Mouse (Mus musculus) midbrain, embryonic 11.5 days (tissue): ENCODE data around the gene Itga6. TPM values are rescaled to one million over a fixed set of nuclear protein-coding genes. Genes with fewer than 3 reads are reported as not detected.

Experiments
- ATAC-seq: fragments of 200-750 bp; cut with Nextera tagmentation; 2 replicates; pipeline ENCODE4 v1.8.0; 2017; ENCODE audit warnings: moderate TSS enrichment, moderate library complexity; ENCODE audit not compliant: low FRiP score
- DNase-seq: peaks from one replicate; pipeline ENCODE4 v3.0.0; 2015; ENCODE audit warnings: low spot score; ENCODE audit errors: missing footprints
- H3K27ac ChIP-seq: fragments of 300-500 bp; sonication (generic); 2 replicates; pipeline ENCODE4 v1.5.1; 2014; ENCODE audit warnings: low read depth, low read length
- H3K27me3 ChIP-seq: fragments of 300-500 bp; sonication (generic); 2 replicates; pipeline ENCODE4 v1.6.1; 2014; ENCODE audit warnings: mild to moderate bottlenecking, low read length, moderate library complexity, mixed read lengths; ENCODE audit not compliant: control insufficient read depth, insufficient read depth
- H3K36me3 ChIP-seq: fragments of 300-500 bp; sonication (generic); 2 replicates; pipeline ENCODE4 v1.6.1; 2014; ENCODE audit warnings: mild to moderate bottlenecking, low read length, moderate library complexity, mixed read lengths; ENCODE audit not compliant: control insufficient read depth, insufficient read depth
- H3K4me1 ChIP-seq: fragments of 300-500 bp; sonication (generic); 2 replicates; pipeline ENCODE4 v1.6.1; 2014; ENCODE audit warnings: low read length; ENCODE audit not compliant: control insufficient read depth, insufficient read depth
- H3K4me2 ChIP-seq: fragments of 300-500 bp; sonication (generic); 2 replicates; pipeline ENCODE4 v1.6.1; 2014; ENCODE audit warnings: mild to moderate bottlenecking, moderate library complexity
- H3K4me3 ChIP-seq: fragments of 300-500 bp; sonication (generic); 2 replicates; pipeline ENCODE4 v1.5.1; 2014; ENCODE audit warnings: low read depth, low read length
- H3K9ac ChIP-seq: fragments of 300-500 bp; sonication (generic); 2 replicates; pipeline ENCODE4 v1.6.1; 2014; ENCODE audit warnings: low read length
- H3K9me3 ChIP-seq: fragments of 300-500 bp; sonication (generic); 2 replicates; pipeline ENCODE4 v1.6.1; 2016; ENCODE audit warnings: low read length; ENCODE audit not compliant: control insufficient read depth
- WGBS: fragments of 180-500 bp; shearing (Covaris S2); extraction: QIAGEN DNeasy Blood & Tissue Kit; methylation state at CpG from one replicate; pipeline ENCODE4 v1.1.7; 2014; 5-methylcytosine and 5-hydroxymethylcytosine counted together
- polyA plus RNA-seq: library from polyadenylated mRNA; unstranded; fragments of >200 nt; fragmentation: Nextera tagmentation; extraction: Ambion mirVana; gene quantifications from 2 replicates; pipeline ENCODE4 v1.2.1, GENCODE M21; 2014

Itga6 gene
- polyA plus RNA-seq, 1 experiment from 2014 or later = 28.7 TPM

- no peak overlapping the region for H3K9ac ChIP-seq
- 82% methylated on average over 4 of the region's 4 CpGs for WGBS
- H3K4me2 ChIP-seq = no peak overlapping the region
- H3K27me3 ChIP-seq = no peaks in the 10 kb centered on the region
- no peaks in the 10 kb centered on the region for H3K36me3 ChIP-seq
- ATAC-seq (no peak), DNase-seq (no peak)
- H3K9me3 ChIP-seq = no peaks in the 10 kb centered on the region
- H3K27ac ChIP-seq = no peak overlapping the region
- no peaks in the 10 kb centered on the region for H3K4me1 ChIP-seq
- no peak overlapping the region for H3K4me3 ChIP-seq
Measured at GRCm38 (mm10) chr2:71802131-71802530, 56.7 kb downstream of the Itga6 start.

GRCm38 (mm10) chr2:71805120-71805519 lies 59.7 kb downstream of the Itga6 start:
- Histone ChIP-seq H3K9me3 (no peaks in the 10 kb centered on the region), H3K27me3 (no peaks in the 10 kb centered on the region), H3K9ac (no peak overlapping the region), H3K4me3 (no peak overlapping the region), H3K36me3 (no peaks in the 10 kb centered on the region), H3K4me2 (no peak overlapping the region), H3K4me1 (no peaks in the 10 kb centered on the region), H3K27ac (no peak overlapping the region)
- no peak for ATAC-seq
- WGBS = 88% methylated on average over 7 of the region's 7 CpGs
- DNase-seq = no peak

DNA sequence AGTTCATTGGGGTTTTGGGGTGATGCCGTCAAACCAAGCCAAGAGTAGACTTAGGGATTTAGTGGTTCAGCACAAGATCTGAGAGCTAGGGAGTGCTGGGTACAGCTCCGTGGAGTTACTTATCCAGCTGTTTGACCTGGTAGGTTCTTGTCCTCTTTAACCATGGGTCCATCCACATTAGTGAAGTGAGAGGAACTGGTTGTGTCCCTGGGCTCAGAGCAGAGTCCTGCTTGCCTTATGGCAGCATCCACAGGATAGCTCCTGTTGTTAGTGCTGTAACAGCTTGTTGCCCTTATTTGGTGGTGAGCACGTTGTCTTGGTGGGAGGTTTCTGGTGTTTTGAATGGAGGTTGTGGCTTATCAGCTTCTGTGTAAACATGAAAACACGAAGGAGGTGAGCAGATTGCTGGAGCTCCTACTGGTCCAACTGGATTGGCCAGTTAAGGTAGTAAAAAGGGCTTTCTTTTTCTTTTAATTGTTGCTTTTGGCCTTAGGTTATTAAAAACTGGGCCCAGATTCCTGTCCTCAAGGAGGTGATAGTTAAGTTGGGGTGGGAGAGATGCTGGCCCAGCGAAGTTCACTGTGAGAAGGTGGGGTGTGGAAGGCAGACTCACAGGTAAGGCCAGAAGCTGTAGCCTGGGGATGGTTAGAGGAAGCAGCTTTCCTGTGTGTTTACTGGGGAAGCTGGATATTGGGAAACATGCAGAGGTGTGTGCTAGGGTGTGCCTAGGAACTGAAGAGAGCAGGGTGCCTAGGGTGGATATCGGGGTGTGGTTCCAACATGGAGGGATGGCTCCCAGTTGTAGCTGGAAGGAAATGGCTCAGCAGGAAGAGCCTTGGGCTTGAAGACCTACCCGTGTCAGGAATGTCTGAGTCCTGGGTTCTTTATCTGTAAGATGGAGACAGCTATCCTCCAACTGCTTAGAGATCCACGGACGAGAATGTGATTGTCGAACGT lies 60.5 kb downstream of the Itga6 start:
- Histone ChIP-seq H3K27me3 (no peaks in the 10 kb centered on the region), H3K27ac (no peak overlapping the region), H3K9me3 (no peaks in the 10 kb centered on the region), H3K9ac (no peak overlapping the region), H3K36me3 (no peaks in the 10 kb centered on the region), H3K4me1 (no peaks in the 10 kb centered on the region), H3K4me2 (no peak overlapping the region), H3K4me3 (no peak overlapping the region)
- ATAC-seq (no peak), DNase-seq (no peak)
- 74% methylated on average over 11 of the region's 11 CpGs for WGBS

DNA sequence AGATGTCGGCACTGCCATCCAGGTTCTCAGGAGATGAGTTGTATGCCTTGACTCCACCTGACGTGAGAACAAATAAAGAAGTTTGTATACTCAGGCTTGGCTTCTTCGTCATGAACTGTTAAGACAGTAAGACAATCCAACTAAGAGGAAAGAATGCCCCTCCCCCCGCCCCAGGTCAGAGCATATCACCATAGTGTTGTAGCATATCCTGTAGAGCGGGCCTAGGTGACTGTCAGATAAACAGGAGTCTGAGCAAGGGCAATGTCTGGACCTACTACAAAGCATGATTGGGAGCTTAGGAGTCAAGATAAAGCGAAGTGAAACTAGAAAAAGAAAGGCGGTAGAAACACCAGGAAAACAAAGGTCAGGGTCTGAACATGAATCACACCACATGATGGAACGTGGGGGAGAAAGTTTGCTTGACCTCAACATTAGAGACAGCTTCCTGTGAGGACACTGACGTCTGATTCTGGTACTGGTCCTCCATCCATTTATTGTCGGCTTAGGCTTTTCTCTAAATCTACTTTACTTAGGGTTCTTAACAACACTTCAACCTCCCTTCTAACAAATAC lies 64.0 kb downstream of the Itga6 start:
- Histone ChIP-seq H3K27me3 (no peaks in the 10 kb centered on the region), H3K4me1 (peaks cover 3% of the 10 kb centered on the region; the same call in 1 of the 2 replicates), H3K36me3 (no peaks in the 10 kb centered on the region), H3K4me2 (no peak overlapping the region), H3K27ac (no peak overlapping the region), H3K9me3 (no peaks in the 10 kb centered on the region), H3K4me3 (no peak overlapping the region), H3K9ac (no peak overlapping the region)
- DNase-seq (no peak), ATAC-seq (no peak)
- WGBS = 88% methylated on average over 10 of the region's 10 CpGs

- Histone ChIP-seq H3K4me1 (peaks cover 7% of the 10 kb centered on the region), H3K27ac (no peak overlapping the region), H3K9me3 (no peaks in the 10 kb centered on the region), H3K4me3 (no peak overlapping the region), H3K36me3 (no peaks in the 10 kb centered on the region), H3K27me3 (no peaks in the 10 kb centered on the region), H3K4me2 (no peak overlapping the region), H3K9ac (no peak overlapping the region)
- 94% methylated on average over 11 of the region's 11 CpGs for WGBS
- DNase-seq (no peak), ATAC-seq (no peak)
Measured at GRCm38 (mm10) chr2:71810010-71810409, 64.6 kb downstream of the Itga6 start.

DNA sequence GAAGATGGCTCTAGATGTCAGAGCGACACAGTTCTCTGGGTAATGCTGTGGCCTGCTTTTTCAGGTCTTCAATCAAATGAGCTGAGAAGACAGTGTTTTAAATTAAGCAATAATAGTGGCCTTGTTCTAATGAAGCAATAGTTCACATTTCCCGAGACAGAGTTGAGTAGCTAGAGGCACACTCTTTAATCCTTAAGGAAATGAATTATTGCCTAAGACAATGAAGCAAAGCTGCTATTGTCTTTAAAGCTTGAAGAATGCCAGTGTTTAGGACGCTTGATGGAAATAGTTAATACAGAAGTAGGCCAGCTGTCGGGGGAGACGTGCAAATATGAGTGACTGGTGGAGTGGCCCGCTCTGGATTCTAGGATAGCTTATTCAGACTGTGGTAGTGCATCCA lies 65.5 kb downstream of the Itga6 start:
- H3K4me1 ChIP-seq = peaks cover 13% of the 10 kb centered on the region
- no peaks in the 10 kb centered on the region for H3K36me3 ChIP-seq
- H3K27me3 ChIP-seq = no peaks in the 10 kb centered on the region
- no peaks in the 10 kb centered on the region for H3K9me3 ChIP-seq
- H3K9ac ChIP-seq = no peak overlapping the region
- H3K4me3 ChIP-seq = no peak overlapping the region
- H3K4me2 ChIP-seq = no peak overlapping the region
- 74% methylated on average over 6 of the region's 6 CpGs for WGBS
- no peak for ATAC-seq
- H3K27ac ChIP-seq = no peak overlapping the region
- DNase-seq = no peak

DNA sequence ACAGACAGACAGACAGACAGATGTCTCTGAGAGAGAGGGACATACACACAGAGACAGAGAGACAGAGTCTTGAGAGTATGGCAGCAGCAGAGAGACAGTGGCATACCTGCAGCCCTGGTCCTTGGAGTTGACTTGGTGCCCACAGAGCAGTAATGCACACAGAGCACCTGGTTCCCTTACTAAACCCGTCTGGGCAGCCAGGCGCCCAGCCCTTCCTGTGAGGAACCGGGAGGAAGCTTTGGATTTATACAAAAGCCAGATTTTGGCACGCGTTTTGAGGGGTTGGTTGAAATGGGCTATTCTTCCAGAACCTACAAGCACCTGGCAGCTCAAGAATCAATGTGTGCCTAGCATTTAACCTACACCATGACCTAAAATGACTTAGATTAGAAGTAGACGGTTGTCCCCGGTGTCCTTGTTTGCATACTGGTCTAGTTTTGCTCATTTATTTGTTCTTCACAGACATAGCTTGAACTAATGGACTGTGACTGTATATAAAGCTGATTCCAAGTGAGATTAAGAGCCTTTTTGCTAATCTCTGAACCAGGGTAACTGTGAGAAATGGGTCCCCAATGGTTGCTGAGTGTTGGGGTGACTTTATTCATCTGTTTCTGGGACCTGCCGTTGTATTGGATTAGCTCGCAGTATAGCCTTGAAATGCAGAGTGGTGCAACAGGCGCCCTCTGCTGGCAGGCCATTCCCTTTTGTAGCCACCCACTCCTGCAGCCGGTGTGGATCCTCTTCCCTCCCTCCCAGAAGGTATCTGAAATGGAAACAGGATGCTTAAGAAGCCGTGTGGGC lies 67.0 kb downstream of the Itga6 start:
- H3K27me3 ChIP-seq = no peaks in the 10 kb centered on the region
- H3K36me3 ChIP-seq = no peaks in the 10 kb centered on the region
- 44% methylated on average over 12 of the region's 12 CpGs for WGBS
- ATAC-seq (peak; percentile 57; the same call in 1 of the 2 replicates), DNase-seq (peak; percentile 92)
- peaks cover 15% of the 10 kb centered on the region for H3K4me1 ChIP-seq
- no peak overlapping the region for H3K4me2 ChIP-seq
- no peaks in the 10 kb centered on the region for H3K9me3 ChIP-seq
- no peak overlapping the region for H3K4me3 ChIP-seq
- H3K27ac ChIP-seq = no peak overlapping the region
- H3K9ac ChIP-seq = no peak overlapping the region

- Histone ChIP-seq H3K27me3 (no peaks in the 10 kb centered on the region), H3K9ac (no peak overlapping the region), H3K9me3 (no peaks in the 10 kb centered on the region), H3K4me3 (no peak overlapping the region), H3K27ac (no peak overlapping the region), H3K4me1 (peaks cover 15% of the 10 kb centered on the region), H3K4me2 (no peak overlapping the region), H3K36me3 (no peaks in the 10 kb centered on the region)
- DNase-seq (no peak), ATAC-seq (0 out of 2 replicates have a peak, but pooled peaks have one; percentile 24)
- WGBS = 81% methylated on average over 3 of the region's 9 CpGs
Measured at GRCm38 (mm10) chr2:71813022-71813358, 67.6 kb downstream of the Itga6 start.

- H3K4me1 ChIP-seq = peaks cover 15% of the 10 kb centered on the region
- H3K36me3 ChIP-seq = no peaks in the 10 kb centered on the region
- H3K4me3 ChIP-seq = no peak overlapping the region
- no peaks in the 10 kb centered on the region for H3K27me3 ChIP-seq
- ATAC-seq (0 out of 2 replicates have a peak, but pooled peaks have one; percentile 11), DNase-seq (no peak)
- no peak overlapping the region for H3K9ac ChIP-seq
- WGBS = 84% methylated on average over 5 of the region's 8 CpGs
- H3K4me2 ChIP-seq = no peak overlapping the region
- no peaks in the 10 kb centered on the region for H3K9me3 ChIP-seq
- no peak overlapping the region for H3K27ac ChIP-seq
Measured at GRCm38 (mm10) chr2:71813371-71813770, 68.0 kb downstream of the Itga6 start.
